In the genomic region with DNA sequence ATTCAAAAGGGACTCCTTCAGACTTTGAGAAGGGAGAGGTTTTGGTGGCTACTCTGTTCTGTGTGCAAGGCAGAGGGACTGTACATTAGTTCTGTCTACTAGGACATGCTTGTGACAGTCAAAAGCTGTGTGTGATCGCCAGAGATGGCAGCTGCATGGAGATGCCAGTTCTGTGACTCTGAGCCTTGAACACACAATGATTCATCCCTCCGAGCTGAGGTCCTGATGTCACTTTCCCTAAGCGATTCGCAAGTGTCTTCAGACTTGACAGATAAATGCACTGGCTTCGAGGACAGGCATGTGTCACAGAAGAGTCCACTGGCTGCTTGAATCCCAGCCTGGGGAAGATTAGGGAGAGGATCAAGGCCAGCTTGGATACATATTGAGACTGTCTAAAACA, we compare ENCODE assay signal across 23 mouse cellular contexts.
A peak's percentile ranks its signal among the peaks of the same experiment; 100 is the strongest.
DNase-seq lines count a peak whose midpoint lies in the region; TF ChIP-seq lines count a peak whose summit lies in the region.
"Had no signal": no experiment of that assay in that cellular context is flagged by ENCODE, and none has a peak within 500 bp of the region (broad histone marks: within the 10 kb centered on the region; RNA-seq: fewer than 3 reads in every experiment).

No protein-coding gene starts in this region.

- H3K4me3 ChIP-seq in heart, embryonic 10.5 days = no peak overlapping the region
- no peak overlapping the region for H3K4me3 ChIP-seq in myocyte
- H3K4me3 ChIP-seq: embryonic facial prominence, embryonic 12.5 days; embryonic facial prominence, embryonic 15.5 days; heart, embryonic 13.5 days had no signal

- H3K4me2 ChIP-seq in myocyte (ENCODE audit: low read depth) = no peak overlapping the region
- H3K4me2 ChIP-seq: embryonic facial prominence, embryonic 12.5 days; embryonic facial prominence, embryonic 15.5 days; heart, embryonic 13.5 days; hindbrain, embryonic 14.5 days had no signal

- 67% methylated on average over 5 of the region's 5 CpGs for WGBS in heart, embryonic 10.5 days

- H3K36me3 ChIP-seq in heart, embryonic 10.5 days = no peaks in the 10 kb centered on the region
- H3K36me3 ChIP-seq in myocyte (ENCODE audit: control insufficient read depth, insufficient read depth) = no peaks in the 10 kb centered on the region
- H3K36me3 ChIP-seq: embryonic facial prominence, embryonic 12.5 days; embryonic facial prominence, embryonic 15.5 days; heart, embryonic 13.5 days had no signal

- DNase-seq in adrenal gland, adult 2 months = peak; percentile 75
- no peak for DNase-seq in adrenal gland, postnatal 25 days
- no peak for DNase-seq in heart, embryonic 10.5 days (ENCODE audit: low spot score)
- DNase-seq in heart, adult 18-20 months = no peak
- DNase-seq in adrenal gland, postnatal 10 days = peak; percentile 23
- no peak for DNase-seq in layer of hippocampus, adult 11-12 months (ENCODE audit: low spot score)
- DNase-seq: B cell, adult 2 months; cerebellum, adult 11 months; cerebellum, adult 2 months; cerebellum, adult 9-11 months; cerebellum, postnatal 25 days; forebrain, postnatal 0 days; gastrocnemius, postnatal 14 days; heart, adult 11 months; heart, postnatal 14 days; heart, postnatal 4 days; kidney, adult 18-20 months had no signal

- no peaks in the 10 kb centered on the region for H3K79me2 ChIP-seq in myocyte (ENCODE audit: control insufficient read depth, insufficient read depth)

- no peak for TF ChIP-seq POLR2A in myocyte (IDR thresholded peaks at IDR 0.05; ENCODE audit: insufficient read length, low read depth)

- H3K27me3 ChIP-seq in heart, embryonic 10.5 days (ENCODE audit: insufficient read depth, poor library complexity, severe bottlenecking) = no peaks in the 10 kb centered on the region
- no peaks in the 10 kb centered on the region for H3K27me3 ChIP-seq in myocyte (ENCODE audit: control insufficient read depth, insufficient read depth, insufficient read length)
- H3K27me3 ChIP-seq: embryonic facial prominence, embryonic 12.5 days; embryonic facial prominence, embryonic 15.5 days; heart, embryonic 13.5 days had no signal

- 0 out of 2 replicates have a peak overlapping the region, but pooled peaks have one; percentile 16 for H3K27ac ChIP-seq in heart, embryonic 10.5 days
- H3K27ac ChIP-seq: embryonic facial prominence, embryonic 12.5 days; embryonic facial prominence, embryonic 15.5 days; heart, embryonic 13.5 days; hindbrain, embryonic 14.5 days; hindbrain, postnatal 0 days had no signal

- H3K4me1 ChIP-seq in heart, embryonic 10.5 days = peaks cover 51% of the 10 kb centered on the region

- H3K9me3 ChIP-seq in heart, embryonic 10.5 days = no peaks in the 10 kb centered on the region
- H3K9me3 ChIP-seq: embryonic facial prominence, embryonic 12.5 days; embryonic facial prominence, embryonic 15.5 days; heart, embryonic 13.5 days had no signal

- H3ac ChIP-seq in myocyte (ENCODE audit: control insufficient read depth, insufficient read length) = no peak overlapping the region

TF ChIP-seq in myocyte, 11 proteins besides CTCF, POLR2A, EP300 and RAD21:
- TF ChIP-seq MYOD1 (IDR thresholded peaks at IDR 0.05; ENCODE audit: control insufficient read depth in 1 of 3, insufficient read length in 2 of 3, low read depth in 2 of 3) = peak in 2 of 3 experiments; percentile 48 to 81
- TF ChIP-seq USF1 (IDR thresholded peaks at IDR 0.05; ENCODE audit: low read depth) = no peak
- no peak for TF ChIP-seq REST (IDR thresholded peaks at IDR 0.05; ENCODE audit: insufficient read depth, insufficient read length)
- no peak for TF ChIP-seq POLR2AphosphoS2 (IDR thresholded peaks at IDR 0.05; ENCODE audit: insufficient read length, low read depth)
- TF ChIP-seq E2F4 (IDR thresholded peaks at IDR 0.05; ENCODE audit: insufficient read depth) = no peak
- peak in 2 of 3 experiments; percentile 50 to 78 for TF ChIP-seq MYOG (IDR thresholded peaks at IDR 0.05; ENCODE audit: control insufficient read depth in 1 of 3, insufficient read depth in 1 of 3, insufficient read length in 2 of 3, low read depth in 2 of 3)
- TF ChIP-seq TCF12 (IDR thresholded peaks at IDR 0.05; ENCODE audit: insufficient read depth, poor library complexity, severe bottlenecking) = no peak
- no peak for TF ChIP-seq CEBPB (IDR thresholded peaks at IDR 0.05; ENCODE audit: insufficient read depth, poor library complexity, severe bottlenecking)
- no peak for TF ChIP-seq SRF (IDR thresholded peaks at IDR 0.05; ENCODE audit: control insufficient read depth, insufficient read length, low read depth)
TF ChIP-seq in myocyte: peak in this region for 2.

Comparison
In these comparisons a context has a peak if more than half of its experiments do, and no peak if none do; other contexts are left out.
1. DNase-seq: peak in adrenal gland, adult 2 months (single experiment) and adrenal gland, postnatal 10 days (single experiment); none in adrenal gland, postnatal 25 days (single experiment), heart, embryonic 10.5 days (single experiment), heart, adult 18-20 months (0 of 2) and layer of hippocampus, adult 11-12 months (single experiment).